Mouse (Mus musculus) ES-Bruce4 (cell line): ENCODE results near the gene Ghrh.

Experiments used
- CTCF ChIP-seq: IDR thresholded peaks from one replicate; pipeline ENCODE4 v1.8.1; 2011; ENCODE audit warnings: low read depth, low read length
- POLR2A ChIP-seq: IDR thresholded peaks from one replicate; pipeline ENCODE4 v1.8.1; 2011; ENCODE audit warnings: low read length; ENCODE audit not compliant: insufficient read depth

- TF ChIP-seq CTCF (no peak), POLR2A (no peak)
Measured at GRCm38 (mm10) chr2:157325238-157325637, 22.1 kb downstream of the Ghrh start.
